Mouse (Mus musculus): ENCODE measurements around the gene Acvr1.

Acvr1 gene

GRCm38 (mm10) chr2:58479536-58479935 lies 87.4 kb downstream of the Acvr1 start:
- no peak for DNase-seq (ENCODE audit: low spot score in 2 of 2)

- DNase-seq (ENCODE audit: low spot score in 2 of 2) = no peak
Measured at GRCm38 (mm10) chr2:58478144-58478543, 88.8 kb downstream of the Acvr1 start.

GRCm38 (mm10) chr2:58476956-58477715 lies 89.8 kb downstream of the Acvr1 start:
- DNase-seq (ENCODE audit: low spot score in 2 of 2) = peak; percentile 39 to 74

GRCm38 (mm10) chr2:58475578-58475977 lies 91.4 kb downstream of the Acvr1 start:
- no peak for DNase-seq (ENCODE audit: low spot score in 2 of 2)

- no peak for DNase-seq (ENCODE audit: low spot score in 2 of 2)
Measured at GRCm38 (mm10) chr2:58470290-58470689, 96.7 kb downstream of the Acvr1 start.

- no peak for DNase-seq (ENCODE audit: low spot score in 2 of 2)
Measured at GRCm38 (mm10) chr2:58469816-58470215, 97.1 kb downstream of the Acvr1 start, which contains the start of gene Gm17409. Gene Gm17409, plus strand, starts transcription at chr2:58470116.

- no peak for DNase-seq (ENCODE audit: low spot score in 2 of 2)
Measured at GRCm38 (mm10) chr2:58458820-58459371, 108.1 kb downstream of the Acvr1 start.

- no peak for DNase-seq (ENCODE audit: low spot score in 2 of 2)
Measured at GRCm38 (mm10) chr2:58457488-58457865, 109.5 kb downstream of the Acvr1 start.

GRCm38 (mm10) chr2:58456843-58457487 lies 110.0 kb downstream of the Acvr1 start:
- no peak for DNase-seq (ENCODE audit: low spot score in 2 of 2)

GRCm38 (mm10) chr2:58454095-58454865 lies 112.7 kb downstream of the Acvr1 start:
- no peak for DNase-seq (ENCODE audit: low spot score in 2 of 2)

GRCm38 (mm10) chr2:58447001-58447400 lies 120.0 kb downstream of the Acvr1 start:
- no peak for DNase-seq (ENCODE audit: low spot score in 2 of 2)

GRCm38 (mm10) chr2:58443163-58443562 lies 123.8 kb downstream of the Acvr1 start:
- DNase-seq (ENCODE audit: low spot score in 2 of 2) = no peak

GRCm38 (mm10) chr2:58436911-58437310 lies 130.0 kb downstream of the Acvr1 start:
- DNase-seq (ENCODE audit: low spot score in 2 of 2) = no peak

- DNase-seq (ENCODE audit: low spot score in 2 of 2) = no peak
Measured at GRCm38 (mm10) chr2:58435507-58435906, 131.4 kb downstream of the Acvr1 start.

GRCm38 (mm10) chr2:58434438-58434837 lies 132.5 kb downstream of the Acvr1 start:
- DNase-seq (ENCODE audit: low spot score in 2 of 2) = no peak

- no peak for DNase-seq (ENCODE audit: low spot score in 2 of 2)
Measured at GRCm38 (mm10) chr2:58433317-58433716, 133.6 kb downstream of the Acvr1 start.

- DNase-seq (ENCODE audit: low spot score in 2 of 2) = no peak
Measured at GRCm38 (mm10) chr2:58432211-58432610, 134.7 kb downstream of the Acvr1 start.

- no peak for DNase-seq (ENCODE audit: low spot score in 2 of 2)
Measured at GRCm38 (mm10) chr2:58425436-58426004, 141.4 kb downstream of the Acvr1 start.

GRCm38 (mm10) chr2:58423319-58423718 lies 143.6 kb downstream of the Acvr1 start:
- no peak for DNase-seq (ENCODE audit: low spot score in 2 of 2)

GRCm38 (mm10) chr2:58419571-58419970 lies 147.4 kb downstream of the Acvr1 start:
- no peak for DNase-seq (ENCODE audit: low spot score in 2 of 2)

- DNase-seq (ENCODE audit: low spot score in 2 of 2) = no peak
Measured at GRCm38 (mm10) chr2:58418109-58418508, 148.8 kb downstream of the Acvr1 start.

GRCm38 (mm10) chr2:58417684-58418083 lies 149.3 kb downstream of the Acvr1 start:
- DNase-seq (ENCODE audit: low spot score in 2 of 2) = no peak
